Mouse (Mus musculus): Measurements from ENCODE around the gene Apba3. TPM values are rescaled to one million over a fixed set of nuclear protein-coding genes. Genes with fewer than 3 reads are reported as not detected.
A peak's percentile ranks its signal among the peaks of the same experiment; 100 is the strongest.

Apba3 gene
- polyA plus RNA-seq, 1 experiment from 2014 or later = 26.7 TPM

- H3K9me3 ChIP-seq (replicated peaks) = no peaks in the 10 kb centered on the region
- H3K36me3 ChIP-seq = peaks cover 24% of the 10 kb centered on the region
- peaks cover 81% of the 10 kb centered on the region for H3K4me1 ChIP-seq (replicated peaks)
- ATAC-seq (ENCODE audit: low read depth) (no peak), DNase-seq (no peak)
- no peaks in the 10 kb centered on the region for H3K27me3 ChIP-seq
- peak overlapping the region; percentile 71 for H3K27ac ChIP-seq
- H3K9ac ChIP-seq = peak overlapping the region; percentile 56
- peak overlapping the region; percentile 32 for H3K4me3 ChIP-seq (replicated peaks)
- peak overlapping the region; percentile 58 for H3K4me2 ChIP-seq
- 65% methylated on average over 4 of the region's 4 CpGs for WGBS (ENCODE audit: insufficient replicate concordance)
Measured at GRCm38 (mm10) chr10:81302288-81302687, 35.5 kb downstream of the Apba3 start.

GRCm38 (mm10) chr10:81302781-81303218 lies 36.0 kb downstream of the Apba3 start:
- Histone ChIP-seq H3K4me1 (replicated peaks) (peaks cover 76% of the 10 kb centered on the region), H3K4me3 (replicated peaks) (peak overlapping the region; percentile 32)
- no peak for DNase-seq

GRCm38 (mm10) chr10:81303258-81303657 lies 36.5 kb downstream of the Apba3 start:
- H3K36me3 ChIP-seq = peaks cover 34% of the 10 kb centered on the region
- H3K27me3 ChIP-seq = no peaks in the 10 kb centered on the region
- H3K4me3 ChIP-seq (replicated peaks) = peak overlapping the region; percentile 32
- WGBS (ENCODE audit: insufficient replicate concordance) = 41% methylated on average over 10 of the region's 10 CpGs
- ATAC-seq (ENCODE audit: low read depth) = peak; percentile 7; the same call in 1 of the 2 replicates
- no peak for DNase-seq
- H3K27ac ChIP-seq = peak overlapping the region; percentile 71
- peak overlapping the region; percentile 56 for H3K9ac ChIP-seq
- H3K4me1 ChIP-seq (replicated peaks) = peaks cover 71% of the 10 kb centered on the region
- no peaks in the 10 kb centered on the region for H3K9me3 ChIP-seq (replicated peaks)
- peak overlapping the region; percentile 58 for H3K4me2 ChIP-seq

More at GRCm38 (mm10) chr10:81302781-81303218, 36.0 kb downstream of the Apba3 start:
- Histone ChIP-seq H3K4me2 (peak overlapping the region; percentile 58), H3K36me3 (peaks cover 29% of the 10 kb centered on the region), H3K9me3 (replicated peaks) (no peaks in the 10 kb centered on the region), H3K27me3 (no peaks in the 10 kb centered on the region), H3K9ac (peak overlapping the region; percentile 56), H3K27ac (peak overlapping the region; percentile 71)
- ATAC-seq (ENCODE audit: low read depth) = peak; percentile 43
- 17% methylated on average over 14 of the region's 14 CpGs for WGBS (ENCODE audit: insufficient replicate concordance)

- peak overlapping the region; percentile 56 for H3K9ac ChIP-seq
- peaks cover 66% of the 10 kb centered on the region for H3K4me1 ChIP-seq (replicated peaks)
- no peaks in the 10 kb centered on the region for H3K9me3 ChIP-seq (replicated peaks)
- H3K4me2 ChIP-seq = peak overlapping the region; percentile 58
- ATAC-seq (ENCODE audit: low read depth) = no peak
- WGBS (ENCODE audit: insufficient replicate concordance) = 37% methylated on average over 7 of the region's 7 CpGs
- no peaks in the 10 kb centered on the region for H3K27me3 ChIP-seq
- H3K4me3 ChIP-seq (replicated peaks) = no peak overlapping the region
- peak overlapping the region; percentile 71; the same call in 1 of the 2 replicates for H3K27ac ChIP-seq
- DNase-seq = no peak
- H3K36me3 ChIP-seq = peaks cover 38% of the 10 kb centered on the region
Measured at GRCm38 (mm10) chr10:81303761-81304160, 37.0 kb downstream of the Apba3 start.

GRCm38 (mm10) chr10:81304597-81305238 lies 38.0 kb downstream of the Apba3 start:
- Histone ChIP-seq H3K27me3 (no peaks in the 10 kb centered on the region), H3K9me3 (replicated peaks) (no peaks in the 10 kb centered on the region), H3K4me2 (no peak overlapping the region; the same call in 1 of the 2 replicates), H3K4me3 (replicated peaks) (no peak overlapping the region), H3K9ac (peak overlapping the region; percentile 22; the same call in 1 of the 2 replicates), H3K36me3 (peaks cover 47% of the 10 kb centered on the region), H3K4me1 (replicated peaks) (peaks cover 56% of the 10 kb centered on the region), H3K27ac (peak overlapping the region; percentile 27; the same call in 1 of the 2 replicates)
- WGBS (ENCODE audit: insufficient replicate concordance) = 25% methylated on average over 8 of the region's 9 CpGs
- ATAC-seq (ENCODE audit: low read depth) (peak; percentile 34), DNase-seq (peak; percentile 60)

GRCm38 (mm10) chr10:81305663-81306062 lies 38.9 kb downstream of the Apba3 start:
- peaks cover 57% of the 10 kb centered on the region for H3K36me3 ChIP-seq
- H3K4me1 ChIP-seq (replicated peaks) = peaks cover 47% of the 10 kb centered on the region
- no peak overlapping the region for H3K27ac ChIP-seq
- WGBS (ENCODE audit: insufficient replicate concordance) = 85% methylated on average over 14 of the region's 14 CpGs
- no peaks in the 10 kb centered on the region for H3K9me3 ChIP-seq (replicated peaks)
- DNase-seq = no peak
- H3K9ac ChIP-seq = no peak overlapping the region
- H3K4me3 ChIP-seq (replicated peaks) = no peak overlapping the region
- ATAC-seq (ENCODE audit: low read depth) = no peak
- no peaks in the 10 kb centered on the region for H3K27me3 ChIP-seq
- no peak overlapping the region for H3K4me2 ChIP-seq

- ATAC-seq (ENCODE audit: low read depth) (no peak), DNase-seq (no peak)
- peaks cover 41% of the 10 kb centered on the region for H3K4me1 ChIP-seq (replicated peaks)
- no peak overlapping the region for H3K4me2 ChIP-seq
- peaks cover 62% of the 10 kb centered on the region for H3K36me3 ChIP-seq
- no peaks in the 10 kb centered on the region for H3K9me3 ChIP-seq (replicated peaks)
- 86% methylated on average over 12 of the region's 12 CpGs for WGBS (ENCODE audit: insufficient replicate concordance)
- no peaks in the 10 kb centered on the region for H3K27me3 ChIP-seq
- H3K4me3 ChIP-seq (replicated peaks) = no peak overlapping the region
- no peak overlapping the region for H3K9ac ChIP-seq
- no peak overlapping the region for H3K27ac ChIP-seq
Measured at GRCm38 (mm10) chr10:81306173-81306668, 39.5 kb downstream of the Apba3 start.

- DNase-seq (no peak), ATAC-seq (ENCODE audit: low read depth) (no peak)
- no peak overlapping the region for H3K9ac ChIP-seq
- H3K4me2 ChIP-seq = no peak overlapping the region
- no peak overlapping the region for H3K27ac ChIP-seq
- H3K9me3 ChIP-seq (replicated peaks) = no peaks in the 10 kb centered on the region
- H3K4me3 ChIP-seq (replicated peaks) = no peak overlapping the region
- peaks cover 71% of the 10 kb centered on the region for H3K36me3 ChIP-seq
- no peaks in the 10 kb centered on the region for H3K27me3 ChIP-seq
- H3K4me1 ChIP-seq (replicated peaks) = peaks cover 33% of the 10 kb centered on the region
- 87% methylated on average over 21 of the region's 21 CpGs for WGBS (ENCODE audit: insufficient replicate concordance)
Measured at GRCm38 (mm10) chr10:81306837-81307682, 40.3 kb downstream of the Apba3 start.

- DNase-seq = no peak
- Histone ChIP-seq H3K9ac (no peak overlapping the region), H3K4me1 (replicated peaks) (peaks cover 8% of the 10 kb centered on the region), H3K36me3 (peaks cover 95% of the 10 kb centered on the region), H3K27ac (no peak overlapping the region), H3K4me2 (no peak overlapping the region), H3K4me3 (replicated peaks) (no peak overlapping the region), H3K9me3 (replicated peaks) (no peaks in the 10 kb centered on the region), H3K27me3 (no peaks in the 10 kb centered on the region)
- WGBS (ENCODE audit: insufficient replicate concordance) = 73% methylated on average over 5 of the region's 5 CpGs
- ATAC-seq (ENCODE audit: low read depth) = no peak
Measured at GRCm38 (mm10) chr10:81309571-81309970, 42.8 kb downstream of the Apba3 start.

GRCm38 (mm10) chr10:81313581-81313980 lies 46.8 kb downstream of the Apba3 start:
- H3K9me3 ChIP-seq (replicated peaks) = no peaks in the 10 kb centered on the region
- peaks cover 89% of the 10 kb centered on the region for H3K36me3 ChIP-seq
- H3K4me1 ChIP-seq (replicated peaks) = peaks cover 32% of the 10 kb centered on the region
- ATAC-seq (ENCODE audit: low read depth) (no peak), DNase-seq (no peak)
- WGBS (ENCODE audit: insufficient replicate concordance) = 90% methylated on average over 13 of the region's 13 CpGs
- no peak overlapping the region for H3K27ac ChIP-seq
- no peak overlapping the region for H3K4me2 ChIP-seq
- H3K9ac ChIP-seq = no peak overlapping the region
- no peak overlapping the region for H3K4me3 ChIP-seq (replicated peaks)
- H3K27me3 ChIP-seq = no peaks in the 10 kb centered on the region

- Histone ChIP-seq H3K4me2 (no peak overlapping the region), H3K4me1 (replicated peaks) (peaks cover 38% of the 10 kb centered on the region), H3K36me3 (peaks cover 87% of the 10 kb centered on the region), H3K27me3 (no peaks in the 10 kb centered on the region), H3K9ac (no peak overlapping the region), H3K9me3 (replicated peaks) (no peaks in the 10 kb centered on the region), H3K4me3 (replicated peaks) (no peak overlapping the region), H3K27ac (no peak overlapping the region)
- 68% methylated on average over 7 of the region's 7 CpGs for WGBS (ENCODE audit: insufficient replicate concordance)
- no peak for DNase-seq
- ATAC-seq (ENCODE audit: low read depth) = no peak
Measured at GRCm38 (mm10) chr10:81314201-81314600, 47.4 kb downstream of the Apba3 start.

Measured in liver, embryonic 13.5 days (tissue).